Mouse (Mus musculus): ENCODE measurements around the gene Pfdn2.

DNA sequence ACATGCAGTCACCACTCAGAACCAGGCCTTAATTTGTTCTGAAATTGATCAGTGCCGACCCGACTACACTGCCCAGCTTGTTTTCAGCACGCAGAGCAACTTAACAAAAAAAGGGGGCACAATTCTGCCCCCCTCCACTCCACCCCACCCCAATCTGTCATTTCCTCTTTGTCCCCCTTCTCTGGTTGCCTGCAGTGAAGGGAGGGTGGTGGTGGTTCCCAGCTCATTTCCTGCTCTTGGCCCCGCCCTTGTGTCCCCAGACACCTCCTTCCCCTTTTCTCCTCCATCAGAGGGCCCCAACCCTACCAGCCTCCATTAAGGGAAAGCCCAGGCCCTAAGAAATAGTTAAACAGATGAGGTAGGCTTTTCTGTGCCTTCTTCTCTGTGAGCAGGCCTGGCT lies 44.6 kb downstream of the Pfdn2 start:
- TF ChIP-seq EP300 (IDR thresholded peaks at IDR 0.05) (no peak), CTCF (IDR thresholded peaks at IDR 0.05) (no peak)
